Mouse (Mus musculus) hindbrain, postnatal 0 days (tissue): ENCODE data around the gene Kdm4b. TPM values are rescaled to one million over a fixed set of nuclear protein-coding genes. Genes with fewer than 3 reads are reported as not detected.
A peak's percentile ranks its signal among the peaks of the same experiment; 100 is the strongest.

Experiments used
- ATAC-seq: fragments of 200-750 bp; cut with Nextera tagmentation; 2 replicates; pipeline ENCODE4 v1.8.0; 2017; ENCODE audit warnings: mild to moderate bottlenecking, moderate TSS enrichment, moderate library complexity
- DNase-seq: peaks from one replicate; pipeline ENCODE4 v3.0.0-alpha.2; 2015; ENCODE audit warnings: low spot score
- H3K27ac ChIP-seq: fragments of 300-500 bp; sonication (generic); 2 replicates; pipeline ENCODE4 v1.5.1; 2014; ENCODE audit warnings: mild to moderate bottlenecking
- H3K27me3 ChIP-seq: fragments of 300-500 bp; sonication (generic); 2 replicates; pipeline ENCODE4 v1.6.1; 2014; ENCODE audit warnings: low read length, mixed read lengths; ENCODE audit not compliant: insufficient read depth
- H3K36me3 ChIP-seq: fragments of 300-500 bp; sonication (generic); 2 replicates; pipeline ENCODE4 v1.6.1; 2014; ENCODE audit warnings: low read length, mixed read lengths; ENCODE audit not compliant: insufficient read depth
- H3K4me1 ChIP-seq: fragments of 300-500 bp; sonication (generic); 2 replicates; pipeline ENCODE4 v1.6.1; 2014; ENCODE audit warnings: antibody characterized with exemption, low read length, mixed read lengths; ENCODE audit not compliant: insufficient read depth
- H3K4me2 ChIP-seq: fragments of 300-500 bp; sonication (generic); 2 replicates; pipeline ENCODE4 v1.6.1; 2014; ENCODE audit warnings: low read depth, mild to moderate bottlenecking, low read length, moderate library complexity, mixed read lengths
- H3K4me3 ChIP-seq: fragments of 300-500 bp; sonication (generic); 2 replicates; pipeline ENCODE4 v1.5.1; 2014; ENCODE audit warnings: low read length
- H3K9ac ChIP-seq: fragments of 300-500 bp; sonication (generic); replicated peaks from 2 replicates; pipeline ENCODE4 v1.6.1; 2014; ENCODE audit warnings: mild to moderate bottlenecking, low read length, moderate library complexity, mixed read lengths
- H3K9me3 ChIP-seq: fragments of 300-500 bp; sonication (generic); 2 replicates; pipeline ENCODE4 v1.6.1; 2016; ENCODE audit warnings: low read length, mixed read lengths
- CTCF ChIP-seq: IDR thresholded peaks from 2 replicates; pipeline ENCODE4 v1.5.1; 2016; ENCODE audit warnings: antibody characterized with exemption, control low read depth, low read depth
- WGBS: fragments of 180-500 bp; shearing (Covaris S2); extraction: QIAGEN DNeasy Blood & Tissue Kit; methylation state at CpG from one replicate; pipeline ENCODE4 v1.1.7; 2014; 5-methylcytosine and 5-hydroxymethylcytosine counted together
- microRNA-seq, 2 experiments: library from miRNA; unstranded; fragments of <30 nt; microRNA quantifications; one replicate each; pipeline ENCODE4; 2016
- polyA plus RNA-seq: library from polyadenylated mRNA; unstranded; fragments of >200 nt; fragmentation: Nextera tagmentation; extraction: Ambion mirVana; gene quantifications from 2 replicates; pipeline ENCODE4 v1.2.1, GENCODE M21; 2015
- total RNA-seq: library from RNA; depleted of rRNA; stranded (reverse); fragments of >200 nt; gene quantifications from 2 replicates; pipeline ENCODE4 v1.2.3, GENCODE M21; 2014; rRNA removed

The Kdm4b gene
- total and polyA plus RNA-seq, 2 experiments from 2014 or later = 42.5 to 144 TPM

GRCm38 (mm10) chr17:56439731-56440460, 114.0 kb downstream of the Kdm4b start:
- Histone ChIP-seq H3K4me3 (no peak overlapping the region), H3K9ac (0 out of 2 replicates have a peak overlapping the region, but pooled peaks have one; percentile 24), H3K4me2 (no peak overlapping the region), H3K36me3 (peaks cover 34% of the 10 kb centered on the region; the same call in 1 of the 2 replicates), H3K4me1 (no peaks in the 10 kb centered on the region), H3K27me3 (no peaks in the 10 kb centered on the region), H3K27ac (peak overlapping the region; percentile 45; the same call in 1 of the 2 replicates), H3K9me3 (no peaks in the 10 kb centered on the region)
- WGBS = 40% methylated on average over 15 of the region's 15 CpGs
- DNase-seq (no peak), ATAC-seq (peak; percentile 8; the same call in 1 of the 2 replicates)
- TF ChIP-seq CTCF = no peak

GRCm38 (mm10) chr17:56442316-56442715, 116.5 kb downstream of the Kdm4b start:
- DNase-seq (peak; percentile 55), ATAC-seq (peak; percentile 28; the same call in 1 of the 2 replicates)
- no peak for TF ChIP-seq CTCF
- Histone ChIP-seq H3K9me3 (no peaks in the 10 kb centered on the region), H3K4me2 (no peak overlapping the region), H3K27me3 (no peaks in the 10 kb centered on the region), H3K36me3 (peaks cover 27% of the 10 kb centered on the region; the same call in 1 of the 2 replicates), H3K9ac (no peak overlapping the region), H3K4me3 (no peak overlapping the region), H3K27ac (peak overlapping the region; percentile 9; the same call in 1 of the 2 replicates), H3K4me1 (no peaks in the 10 kb centered on the region)
- WGBS = 57% methylated on average over 6 of the region's 6 CpGs

- no peak for DNase-seq
- peaks cover 33% of the 10 kb centered on the region; the same call in 1 of the 2 replicates for H3K36me3 ChIP-seq
- no peak for TF ChIP-seq CTCF
These were observed 117.5 kb downstream of the Kdm4b start for GRCm38 (mm10) chr17:56443341-56443795.

GRCm38 (mm10) chr17:56444771-56445170, 118.9 kb downstream of the Kdm4b start:
- H3K27me3 ChIP-seq = no peaks in the 10 kb centered on the region
- no peaks in the 10 kb centered on the region for H3K9me3 ChIP-seq
- H3K36me3 ChIP-seq = peaks cover 47% of the 10 kb centered on the region
- 88% methylated on average over 3 of the region's 3 CpGs for WGBS
- H3K4me3 ChIP-seq = no peak overlapping the region
- DNase-seq (no peak), ATAC-seq (no peak)
- no peak for TF ChIP-seq CTCF
- H3K4me2 ChIP-seq = no peak overlapping the region
- H3K27ac ChIP-seq = 0 out of 2 replicates have a peak overlapping the region, but pooled peaks have one; percentile 32
- no peaks in the 10 kb centered on the region for H3K4me1 ChIP-seq
- H3K9ac ChIP-seq = no peak overlapping the region

More at GRCm38 (mm10) chr17:56443341-56443795, 117.5 kb downstream of the Kdm4b start:
- no peak for ATAC-seq
- Histone ChIP-seq H3K27ac (no peak overlapping the region), H3K27me3 (no peaks in the 10 kb centered on the region), H3K9ac (no peak overlapping the region), H3K4me1 (no peaks in the 10 kb centered on the region), H3K4me2 (no peak overlapping the region), H3K9me3 (no peaks in the 10 kb centered on the region), H3K4me3 (no peak overlapping the region)
- WGBS = 80% methylated on average over 5 of the region's 5 CpGs

- Histone ChIP-seq H3K9me3 (no peaks in the 10 kb centered on the region), H3K4me3 (no peak overlapping the region), H3K4me2 (no peak overlapping the region), H3K36me3 (peaks cover 51% of the 10 kb centered on the region), H3K9ac (no peak overlapping the region), H3K27ac (0 out of 2 replicates have a peak overlapping the region, but pooled peaks have one; percentile 32), H3K4me1 (no peaks in the 10 kb centered on the region), H3K27me3 (no peaks in the 10 kb centered on the region)
- ATAC-seq = peak; percentile 50
- TF ChIP-seq CTCF = no peak
- WGBS = 29% methylated on average over 14 of the region's 14 CpGs
- peak; percentile 84 for DNase-seq
These were observed 119.5 kb downstream of the Kdm4b start for GRCm38 (mm10) chr17:56445397-56445796.

- no peak overlapping the region for H3K4me2 ChIP-seq
- no peak overlapping the region for H3K9ac ChIP-seq
- DNase-seq (no peak), ATAC-seq (no peak)
- peaks cover 64% of the 10 kb centered on the region for H3K36me3 ChIP-seq
- H3K4me1 ChIP-seq = no peaks in the 10 kb centered on the region
- H3K9me3 ChIP-seq = no peaks in the 10 kb centered on the region
- H3K4me3 ChIP-seq = no peak overlapping the region
- H3K27me3 ChIP-seq = no peaks in the 10 kb centered on the region
- H3K27ac ChIP-seq = no peak overlapping the region
- WGBS = 86% methylated on average over 2 of the region's 2 CpGs
- no peak for TF ChIP-seq CTCF
These were observed 121.9 kb downstream of the Kdm4b start for GRCm38 (mm10) chr17:56447716-56448115.

Small RNA genes within 50 kb of the gene (microRNA-seq; reads per million reads assigned to microRNA genes)
- 3.0 to 3.6 reads per million in 2 experiments for gene Mir6977

Other genes with a start within 250 kb of the Kdm4b start
- 57.5 and 70.0 TPM in 2 replicates for gene Hdgfl2, start 246.4 kb upstream of the Kdm4b start, total RNA-seq
- gene Hdgfl2, start 246.4 kb upstream of the Kdm4b start, polyA plus RNA-seq = 109 and 119 TPM in 2 replicates
- gene Plin4, start 216.3 kb upstream of the Kdm4b start, total RNA-seq = 0.61 and 0.99 TPM in 2 replicates
- 0.08 and 0.11 TPM in 2 replicates for gene Plin4, start 216.3 kb upstream of the Kdm4b start, polyA plus RNA-seq
- 2.2 and 3.3 TPM in 2 replicates for gene Plin5, start 208.5 kb upstream of the Kdm4b start, total RNA-seq
- gene Plin5, start 208.5 kb upstream of the Kdm4b start, polyA plus RNA-seq = 4.1 and 4.4 TPM in 2 replicates
- 0.21 TPM in 1 of 2 replicates, not detected in the other for gene Lrg1, start 204.1 kb upstream of the Kdm4b start, total RNA-seq
- 0.90 and 0.95 TPM in 2 replicates for gene Lrg1, start 204.1 kb upstream of the Kdm4b start, polyA plus RNA-seq
- gene Sema6b, start 185.7 kb upstream of the Kdm4b start, total RNA-seq = 91.6 and 97.5 TPM in 2 replicates
- gene Sema6b, start 185.7 kb upstream of the Kdm4b start, polyA plus RNA-seq = 12.9 and 13.2 TPM in 2 replicates
- 14.4 and 17.8 TPM in 2 replicates for gene Tnfaip8l1, start 163.6 kb upstream of the Kdm4b start, total RNA-seq
- gene Tnfaip8l1, start 163.6 kb upstream of the Kdm4b start, polyA plus RNA-seq = 6.9 and 7.1 TPM in 2 replicates
- 58.1 and 59.0 TPM in 2 replicates for gene Mydgf, start 142.1 kb upstream of the Kdm4b start, total RNA-seq
- 86.6 and 86.9 TPM in 2 replicates for gene Mydgf, start 142.1 kb upstream of the Kdm4b start, polyA plus RNA-seq
- 30.3 and 31.3 TPM in 2 replicates for gene Dpp9, start 107.2 kb upstream of the Kdm4b start, total RNA-seq
- gene Dpp9, start 107.2 kb upstream of the Kdm4b start, polyA plus RNA-seq = 18.9 and 19.0 TPM in 2 replicates
- 47.0 and 49.2 TPM in 2 replicates for gene Fem1a, start 69.3 kb upstream of the Kdm4b start, total RNA-seq
- gene Fem1a, start 69.3 kb upstream of the Kdm4b start, polyA plus RNA-seq = 15.1 and 15.7 TPM in 2 replicates
- 3.1 and 3.4 TPM in 2 replicates for gene Ticam1, start 49.3 kb upstream of the Kdm4b start, total RNA-seq
- 1.2 and 1.3 TPM in 2 replicates for gene Ticam1, start 49.3 kb upstream of the Kdm4b start, polyA plus RNA-seq
- 12.4 and 13.9 TPM in 2 replicates for gene Plin3, start 33.2 kb upstream of the Kdm4b start, total RNA-seq
- gene Plin3, start 33.2 kb upstream of the Kdm4b start, polyA plus RNA-seq = 16.0 and 17.0 TPM in 2 replicates
- gene Arrdc5, start 25.8 kb upstream of the Kdm4b start, total RNA-seq = not detected in 2 replicates
- not detected in 2 replicates for gene Arrdc5, start 25.8 kb upstream of the Kdm4b start, polyA plus RNA-seq
- 28.2 and 31.4 TPM in 2 replicates for gene Uhrf1, start 22.7 kb upstream of the Kdm4b start, total RNA-seq
- 18.8 and 20.5 TPM in 2 replicates for gene Uhrf1, start 22.7 kb upstream of the Kdm4b start, polyA plus RNA-seq
- 869 and 913 TPM in 2 replicates for gene Ptprs, start 150.4 kb downstream of the Kdm4b start, total RNA-seq
- 196 and 198 TPM in 2 replicates for gene Ptprs, start 150.4 kb downstream of the Kdm4b start, polyA plus RNA-seq
- gene Znrf4, start 186.4 kb downstream of the Kdm4b start, total RNA-seq = not detected in 2 replicates
- not detected in 2 replicates for gene Znrf4, start 186.4 kb downstream of the Kdm4b start, polyA plus RNA-seq
- gene Gm20219, start 228.3 kb downstream of the Kdm4b start, total RNA-seq = 0.10 and 0.54 TPM in 2 replicates
- gene Gm20219, start 228.3 kb downstream of the Kdm4b start, polyA plus RNA-seq = 0.37 and 0.55 TPM in 2 replicates